In genomic region chr16:94312663-94313228, GRCm38 (mm10) we compare ENCODE assay signal across 8 mouse cellular contexts. TPM values are rescaled to one million over a fixed set of nuclear protein-coding genes. Genes with fewer than 3 reads are reported as not detected.
DNase-seq lines count a peak whose midpoint lies in the region; ATAC-seq lines count a peak whose summit lies in the region.

No protein-coding gene starts in this region.

- no peaks in the 10 kb centered on the region for H3K9me3 ChIP-seq in heart, embryonic 13.5 days
- H3K9me3 ChIP-seq in liver, embryonic 12.5 days (replicated peaks) = no peaks in the 10 kb centered on the region
- no peaks in the 10 kb centered on the region for H3K9me3 ChIP-seq in stomach, embryonic 14.5 days (ENCODE audit: control insufficient read depth, low read depth, low read length)

- ATAC-seq in erythroid progenitor cell, adult 5-6 weeks (replicated peaks; ENCODE audit: low FRiP score, poor library complexity, severe bottlenecking) = peak; percentile 88
- ATAC-seq in heart, embryonic 13.5 days (ENCODE audit: extremely low read depth, insufficient number of reproducible peaks, low FRiP score, low TSS enrichment) = peak; percentile 77
- peak; percentile 81 for ATAC-seq in liver, embryonic 12.5 days
- peak; percentile 84 for ATAC-seq in stomach, embryonic 14.5 days (ENCODE audit: insufficient number of reproducible peaks, insufficient read depth, low FRiP score, low read depth)

- under 1% methylated on average over 20 of the region's 20 CpGs for WGBS in heart, embryonic 13.5 days
- 0% methylated on average over 20 of the region's 20 CpGs for WGBS in liver, embryonic 12.5 days (ENCODE audit: insufficient replicate concordance)
- 0% methylated on average over 20 of the region's 20 CpGs for WGBS in stomach, embryonic 14.5 days

- peak overlapping the region; percentile 73 for H3K4me3 ChIP-seq in heart, embryonic 13.5 days
- peak overlapping the region; percentile 83 for H3K4me3 ChIP-seq in liver, embryonic 12.5 days
- H3K4me3 ChIP-seq in stomach, embryonic 14.5 days (ENCODE audit: low read depth, low read length) = peak overlapping the region; percentile 36

- H3K27ac ChIP-seq in heart, embryonic 13.5 days (replicated peaks) = peak overlapping the region; percentile 99
- peak overlapping the region; percentile 93 for H3K27ac ChIP-seq in liver, embryonic 12.5 days
- H3K27ac ChIP-seq in stomach, embryonic 14.5 days (ENCODE audit: low read length) = peak overlapping the region; percentile 92

- no peaks in the 10 kb centered on the region for H3K27me3 ChIP-seq in heart, embryonic 13.5 days (replicated peaks)
- H3K27me3 ChIP-seq in liver, embryonic 12.5 days (replicated peaks) = no peaks in the 10 kb centered on the region; the same call in none of the 2 replicates
- no peaks in the 10 kb centered on the region for H3K27me3 ChIP-seq in stomach, embryonic 14.5 days (ENCODE audit: control insufficient read depth, insufficient read depth, low read length)

- H3K4me2 ChIP-seq in heart, embryonic 13.5 days = peak overlapping the region; percentile 72
- H3K4me2 ChIP-seq in liver, embryonic 12.5 days = peak overlapping the region; percentile 77
- H3K4me2 ChIP-seq in stomach, embryonic 14.5 days (replicated peaks; ENCODE audit: low read depth, low read length) = peak overlapping the region; percentile 51

- DNase-seq in CD4-positive, CD25-positive, alpha-beta regulatory T cell, adult 2 months (ENCODE audit: low read depth, low spot score) = peak; percentile 90
- DNase-seq in brain, embryonic 18.5 days (ENCODE audit: low read depth, low spot score) = peak; percentile 89
- peak; percentile 87 for DNase-seq in kidney, postnatal 10 days
- peak; percentile 78 to 83 for DNase-seq in natural killer cell, adult 2 months (ENCODE audit: low spot score in 2 of 2)

- peak overlapping the region; percentile 88 for H3K9ac ChIP-seq in heart, embryonic 13.5 days
- H3K9ac ChIP-seq in liver, embryonic 12.5 days = peak overlapping the region; percentile 87
- H3K9ac ChIP-seq in stomach, embryonic 14.5 days (replicated peaks; ENCODE audit: low read depth, low read length) = peak overlapping the region; percentile 23

- peaks cover 19% of the 10 kb centered on the region for H3K4me1 ChIP-seq in heart, embryonic 13.5 days
- H3K4me1 ChIP-seq in liver, embryonic 12.5 days = peaks cover 17% of the 10 kb centered on the region
- H3K4me1 ChIP-seq in stomach, embryonic 14.5 days (ENCODE audit: control insufficient read depth, insufficient read depth, low read length) = peaks cover 7% of the 10 kb centered on the region; the same call in 1 of the 2 replicates

- H3K36me3 ChIP-seq in heart, embryonic 13.5 days = no peaks in the 10 kb centered on the region
- H3K36me3 ChIP-seq in liver, embryonic 12.5 days = no peaks in the 10 kb centered on the region
- no peaks in the 10 kb centered on the region for H3K36me3 ChIP-seq in stomach, embryonic 14.5 days (ENCODE audit: control insufficient read depth, insufficient read depth, low read length)

RNA-seq across cellular contexts. Expression of gene Hlcs, which starts 0.6 kb away (rescaled TPM):
- 0.36 and 1.3 TPM in 2 replicates for total RNA-seq in erythroid progenitor cell, adult 5-6 weeks (2015; ENCODE audit: low replicate concordance)
- total RNA-seq in erythroid progenitor cell, adult 5-6 weeks (2017; ENCODE audit: low replicate concordance) = 0.64 and 5.1 TPM in 2 replicates
- 7.6 and 8.0 TPM in 2 replicates for polyA plus RNA-seq in heart, embryonic 13.5 days (2015; fragmentation: Nextera tagmentation; extraction: Ambion mirVana)
- polyA plus RNA-seq in liver, embryonic 12.5 days (2016; fragmentation: Nextera tagmentation; extraction: Ambion mirVana) = 4.4 and 4.9 TPM in 2 replicates
- 10.7 and 10.8 TPM in 2 replicates for polyA plus RNA-seq in stomach, embryonic 14.5 days (2014; fragmentation: Nextera tagmentation; extraction: Ambion mirVana)

RNA-seq across cellular contexts. Expression of gene Ripply3, which starts 15.5 kb away (rescaled TPM):
- total RNA-seq in erythroid progenitor cell, adult 5-6 weeks (2015; ENCODE audit: low replicate concordance) = not detected in 2 replicates
- not detected in 2 replicates for total RNA-seq in erythroid progenitor cell, adult 5-6 weeks (2017; ENCODE audit: low replicate concordance)
- 5.0 and 6.0 TPM in 2 replicates for polyA plus RNA-seq in heart, embryonic 13.5 days (2015; fragmentation: Nextera tagmentation; extraction: Ambion mirVana)
- polyA plus RNA-seq in liver, embryonic 12.5 days (2016; fragmentation: Nextera tagmentation; extraction: Ambion mirVana) = 2.4 and 3.1 TPM in 2 replicates
- 5.9 and 7.3 TPM in 2 replicates for polyA plus RNA-seq in stomach, embryonic 14.5 days (2014; fragmentation: Nextera tagmentation; extraction: Ambion mirVana)

RNA-seq across cellular contexts. Expression of gene Ttc3, which starts 57.7 kb away (rescaled TPM):
- total RNA-seq in erythroid progenitor cell, adult 5-6 weeks (2015; ENCODE audit: low replicate concordance) = 7.5 and 14.8 TPM in 2 replicates
- total RNA-seq in erythroid progenitor cell, adult 5-6 weeks (2017; ENCODE audit: low replicate concordance) = 26.6 and 40.9 TPM in 2 replicates
- 158 and 164 TPM in 2 replicates for polyA plus RNA-seq in heart, embryonic 13.5 days (2015; fragmentation: Nextera tagmentation; extraction: Ambion mirVana)
- polyA plus RNA-seq in liver, embryonic 12.5 days (2016; fragmentation: Nextera tagmentation; extraction: Ambion mirVana) = 43.7 and 46.7 TPM in 2 replicates
- 307 and 308 TPM in 2 replicates for polyA plus RNA-seq in stomach, embryonic 14.5 days (2014; fragmentation: Nextera tagmentation; extraction: Ambion mirVana)

RNA-seq across cellular contexts. Expression of gene Pigp, which starts 58.9 kb away (rescaled TPM):
- total RNA-seq in erythroid progenitor cell, adult 5-6 weeks (2015; ENCODE audit: low replicate concordance) = 2.5 and 13.0 TPM in 2 replicates
- 7.7 TPM in 1 of 2 replicates, not detected in the other for total RNA-seq in erythroid progenitor cell, adult 5-6 weeks (2017; ENCODE audit: low replicate concordance)
- 111 and 115 TPM in 2 replicates for polyA plus RNA-seq in heart, embryonic 13.5 days (2015; fragmentation: Nextera tagmentation; extraction: Ambion mirVana)
- 52.3 and 53.7 TPM in 2 replicates for polyA plus RNA-seq in liver, embryonic 12.5 days (2016; fragmentation: Nextera tagmentation; extraction: Ambion mirVana)
- 105 and 112 TPM in 2 replicates for polyA plus RNA-seq in stomach, embryonic 14.5 days (2014; fragmentation: Nextera tagmentation; extraction: Ambion mirVana)

Comparison
In these comparisons a context has a peak if more than half of its experiments do, and no peak if none do; other contexts are left out.
1. Peak in every context shown above with its lines: DNase-seq, ATAC-seq, H3K4me3 ChIP-seq and H3K27ac ChIP-seq.
2. H3K9ac ChIP-seq: peak in every context shown above with its lines; median percentile 88 in heart, embryonic 13.5 days; 87 in liver, embryonic 12.5 days; 23 in stomach, embryonic 14.5 days.